Mouse (Mus musculus) intestine, embryonic 14.5 days (tissue): Measurements from ENCODE around the gene Kalrn. TPM values are rescaled to one million over a fixed set of nuclear protein-coding genes. Genes with fewer than 3 reads are reported as not detected.

Experiments
- ATAC-seq: fragments of 200-750 bp; cut with Nextera tagmentation; replicated peaks from 2 replicates; pipeline ENCODE4 v1.8.0; 2017; ENCODE audit warnings: low read depth, moderate number of reproducible peaks, moderate TSS enrichment, moderate library complexity; ENCODE audit not compliant: low FRiP score, low TSS enrichment
- DNase-seq: peaks from one replicate; pipeline ENCODE4 v3.0.0-alpha.2; 2018; ENCODE audit warnings: low spot score
- H3K27ac ChIP-seq: fragments of 300-500 bp; sonication (generic); 2 replicates; pipeline ENCODE4 v1.5.1; 2014; ENCODE audit warnings: low read depth, mild to moderate bottlenecking, control low read depth
- H3K27me3 ChIP-seq: fragments of 300-500 bp; sonication (generic); replicated peaks from 2 replicates; pipeline ENCODE4 v1.6.1; 2014; ENCODE audit warnings: low read length, control low read depth; ENCODE audit not compliant: control insufficient read depth, insufficient read depth
- H3K36me3 ChIP-seq: fragments of 300-500 bp; sonication (generic); 2 replicates; pipeline ENCODE4 v1.6.1; 2014; ENCODE audit warnings: low read length, control low read depth; ENCODE audit not compliant: control insufficient read depth, insufficient read depth
- H3K4me1 ChIP-seq: fragments of 300-500 bp; sonication (generic); replicated peaks from 2 replicates; pipeline ENCODE4 v1.6.1; 2014; ENCODE audit warnings: low read length, control low read depth, mixed read lengths; ENCODE audit not compliant: control insufficient read depth, insufficient read depth
- H3K4me2 ChIP-seq: fragments of 300-500 bp; sonication (generic); 2 replicates; pipeline ENCODE4 v1.6.1; 2014; ENCODE audit warnings: low read length
- H3K4me3 ChIP-seq: fragments of 300-500 bp; sonication (generic); 2 replicates; pipeline ENCODE4 v1.5.1; 2014; ENCODE audit warnings: low read depth, low read length, control low read depth, mixed read lengths
- H3K9ac ChIP-seq: fragments of 300-500 bp; sonication (generic); 2 replicates; pipeline ENCODE4 v1.6.1; 2014; ENCODE audit warnings: mild to moderate bottlenecking, low read length
- H3K9me3 ChIP-seq: fragments of 300-500 bp; sonication (generic); 2 replicates; pipeline ENCODE4 v1.6.1; 2016; ENCODE audit warnings: low read length, control low read depth; ENCODE audit not compliant: control insufficient read depth
- WGBS: fragments of 180-500 bp; shearing (Covaris S2); extraction: QIAGEN DNeasy Blood & Tissue Kit; methylation state at CpG from one replicate; pipeline ENCODE4 v1.1.7; 2014; 5-methylcytosine and 5-hydroxymethylcytosine counted together
- polyA plus RNA-seq: library from polyadenylated mRNA; unstranded; fragments of >200 nt; fragmentation: Nextera tagmentation; extraction: Ambion mirVana; gene quantifications from 2 replicates; pipeline ENCODE4 v1.2.1, GENCODE M21; 2014

Kalrn gene
- polyA plus RNA-seq, 1 experiment from 2014 or later: 20.1 TPM

DNA sequence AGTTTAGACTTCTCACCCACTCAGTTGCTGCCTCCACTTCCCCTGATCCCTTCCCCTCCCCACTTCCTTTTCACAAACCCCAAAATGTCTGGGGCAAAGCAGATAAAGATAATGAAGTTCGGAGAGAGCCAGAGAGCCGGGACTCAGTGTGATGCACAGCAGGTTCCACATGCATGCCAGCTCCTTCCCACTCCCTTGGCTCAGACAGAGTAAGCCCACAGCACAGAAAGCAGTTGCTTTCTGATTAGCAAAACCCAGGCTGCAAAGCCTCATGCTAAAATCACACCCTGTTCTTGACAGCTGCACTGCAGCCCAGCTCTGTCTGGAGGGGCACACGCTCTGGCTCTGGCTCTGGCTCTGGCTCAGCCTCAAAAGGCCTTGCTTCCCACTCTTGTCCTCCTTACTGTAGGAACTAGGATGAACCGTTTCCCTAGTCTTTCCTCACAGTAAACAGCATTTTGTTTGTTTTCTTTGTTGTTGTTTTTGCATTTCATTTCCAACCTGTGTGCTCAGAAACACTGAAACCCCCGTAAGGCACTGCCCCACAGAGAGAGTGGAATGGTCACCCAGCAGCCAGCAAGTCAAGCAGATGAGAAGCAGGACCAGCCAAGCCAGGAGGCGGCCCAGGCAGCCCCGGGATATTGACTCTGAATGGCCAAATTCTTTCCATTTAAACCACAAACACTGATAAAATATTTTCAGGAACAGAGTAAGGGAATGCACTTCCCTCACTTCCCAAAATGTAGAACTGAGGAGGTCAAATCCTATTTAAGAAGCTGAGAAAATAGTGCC is 230.8 kb downstream of the Kalrn start:
- Histone ChIP-seq H3K27me3 (no peaks in the 10 kb centered on the region), H3K9me3 (no peaks in the 10 kb centered on the region), H3K4me2 (no peak overlapping the region), H3K27ac (no peak overlapping the region), H3K36me3 (no peaks in the 10 kb centered on the region), H3K4me3 (no peak overlapping the region), H3K4me1 (peaks cover 4% of the 10 kb centered on the region; the same call in 1 of the 2 replicates), H3K9ac (no peak overlapping the region)
- WGBS: 56% methylated on average over 7 of the region's 7 CpGs
- DNase-seq (no peak), ATAC-seq (no peak)

- Histone ChIP-seq H3K27me3 (no peaks in the 10 kb centered on the region), H3K4me2 (no peak overlapping the region), H3K9me3 (no peaks in the 10 kb centered on the region), H3K36me3 (peaks cover 10% of the 10 kb centered on the region), H3K27ac (no peak overlapping the region), H3K4me3 (no peak overlapping the region), H3K4me1 (peaks cover 5% of the 10 kb centered on the region; the same call in 1 of the 2 replicates), H3K9ac (no peak overlapping the region)
- 68% methylated on average over 4 of the region's 4 CpGs for WGBS
- DNase-seq (no peak), ATAC-seq (peak; percentile 72; the same call in 1 of the 2 replicates)
Measured at GRCm38 (mm10) chr16:34334919-34335318, 238.4 kb downstream of the Kalrn start.

GRCm38 (mm10) chr16:34331630-34332029 is 241.7 kb downstream of the Kalrn start:
- no peaks in the 10 kb centered on the region for H3K27me3 ChIP-seq
- ATAC-seq (no peak), DNase-seq (no peak)
- 69% methylated on average over 5 of the region's 5 CpGs for WGBS
- H3K4me3 ChIP-seq: no peak overlapping the region
- no peak overlapping the region for H3K9ac ChIP-seq
- H3K4me1 ChIP-seq: peaks cover 8% of the 10 kb centered on the region
- H3K36me3 ChIP-seq: peaks cover 10% of the 10 kb centered on the region
- no peak overlapping the region for H3K27ac ChIP-seq
- no peaks in the 10 kb centered on the region for H3K9me3 ChIP-seq
- no peak overlapping the region for H3K4me2 ChIP-seq

DNA sequence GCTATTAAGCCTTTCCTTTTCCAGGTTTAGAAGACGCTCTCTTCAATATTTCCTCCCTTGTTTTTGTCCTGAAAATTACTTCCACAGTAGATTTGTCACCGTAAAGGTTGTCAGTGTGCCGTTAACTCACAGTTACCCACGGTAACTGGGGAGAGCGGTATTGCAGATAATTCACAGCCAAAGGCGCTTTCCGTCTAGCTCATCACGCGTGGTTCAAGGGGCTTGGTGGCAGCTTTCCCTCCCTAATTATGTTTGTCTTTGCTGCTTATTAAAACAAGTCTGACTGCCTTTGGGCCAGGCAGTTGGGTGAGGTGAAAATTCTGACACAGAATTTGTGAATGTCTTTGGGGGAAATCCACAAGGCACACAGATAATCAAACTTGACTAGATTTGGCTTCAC is 243.5 kb downstream of the Kalrn start:
- Histone ChIP-seq H3K27me3 (no peaks in the 10 kb centered on the region), H3K9me3 (no peaks in the 10 kb centered on the region), H3K9ac (no peak overlapping the region), H3K4me1 (peaks cover 8% of the 10 kb centered on the region), H3K4me3 (no peak overlapping the region), H3K4me2 (no peak overlapping the region), H3K36me3 (peaks cover 10% of the 10 kb centered on the region), H3K27ac (no peak overlapping the region)
- DNase-seq (no peak), ATAC-seq (no peak)
- WGBS: 69% methylated on average over 9 of the region's 9 CpGs

DNA sequence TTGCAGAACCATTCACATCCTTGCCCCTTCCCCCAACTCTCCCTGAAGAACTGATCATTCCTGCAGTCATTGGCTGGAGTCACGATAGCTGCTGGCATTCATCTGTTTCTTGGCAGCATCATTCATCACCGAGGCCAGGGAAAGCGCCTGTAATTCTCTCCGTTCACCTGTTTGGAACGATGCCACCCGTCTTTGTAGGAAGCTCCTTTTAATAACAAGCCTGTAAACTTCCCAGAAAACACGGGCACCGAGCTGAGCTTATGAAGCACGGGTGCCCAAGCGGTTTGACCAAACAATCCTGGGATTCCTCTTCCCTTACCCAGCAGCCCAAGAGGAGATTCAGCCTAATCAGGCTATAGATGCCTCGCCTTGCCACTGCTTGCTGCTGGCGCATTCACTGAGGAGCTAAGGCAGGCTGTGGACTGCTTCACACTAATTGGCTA is 243.9 kb downstream of the Kalrn start:
- Histone ChIP-seq H3K9me3 (no peaks in the 10 kb centered on the region), H3K4me1 (peaks cover 7% of the 10 kb centered on the region), H3K36me3 (peaks cover 10% of the 10 kb centered on the region), H3K9ac (no peak overlapping the region), H3K4me3 (no peak overlapping the region), H3K27ac (no peak overlapping the region), H3K27me3 (no peaks in the 10 kb centered on the region), H3K4me2 (no peak overlapping the region)
- ATAC-seq: no peak
- 57% methylated on average over 12 of the region's 12 CpGs for WGBS
- no peak for DNase-seq

DNA sequence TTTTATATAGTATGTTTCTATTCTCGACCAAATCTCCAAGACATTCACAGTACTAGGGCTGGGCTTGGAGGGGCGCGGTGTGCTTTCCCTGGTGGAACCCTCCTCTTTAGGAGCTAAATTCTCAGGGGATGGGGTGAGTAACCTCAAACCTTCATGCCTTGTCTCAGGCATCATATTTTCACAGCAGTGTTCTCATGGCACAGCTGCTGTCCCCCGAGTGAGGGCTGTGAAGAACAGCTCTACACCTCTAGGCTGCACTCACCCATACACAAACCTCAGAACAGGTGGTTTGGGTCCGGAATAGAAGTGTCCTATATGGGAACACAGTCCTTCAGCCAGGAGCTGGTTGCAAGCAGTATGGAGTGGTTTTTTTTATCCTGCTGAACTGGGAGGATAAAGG is 245.4 kb downstream of the Kalrn start:
- Histone ChIP-seq H3K4me2 (no peak overlapping the region), H3K4me1 (peaks cover 3% of the 10 kb centered on the region), H3K9me3 (no peaks in the 10 kb centered on the region), H3K27me3 (no peaks in the 10 kb centered on the region), H3K36me3 (peaks cover 10% of the 10 kb centered on the region), H3K27ac (no peak overlapping the region), H3K4me3 (no peak overlapping the region), H3K9ac (no peak overlapping the region)
- 71% methylated on average over 5 of the region's 5 CpGs for WGBS
- DNase-seq: no peak
- ATAC-seq: no peak

DNA sequence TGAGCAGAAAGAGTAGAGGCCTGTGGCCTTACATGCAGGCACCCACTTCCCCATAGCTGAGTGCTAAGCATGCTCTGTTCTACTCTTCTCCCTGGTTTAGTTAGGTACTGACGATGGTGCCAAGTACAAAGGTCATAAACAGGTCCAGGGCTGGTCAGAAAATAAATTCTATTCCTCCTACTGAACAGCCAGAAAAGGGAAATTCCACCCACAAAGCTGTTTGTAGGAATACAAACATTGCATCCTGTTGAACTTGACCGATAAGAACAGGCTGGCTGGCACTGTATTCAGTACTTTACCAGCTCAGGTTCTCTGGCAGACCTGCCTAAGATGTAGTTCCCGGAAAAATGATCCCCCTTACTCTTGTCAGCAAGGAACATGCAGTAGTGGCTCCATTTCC is 247.5 kb downstream of the Kalrn start:
- Histone ChIP-seq H3K4me2 (no peak overlapping the region), H3K27ac (no peak overlapping the region), H3K36me3 (no peaks in the 10 kb centered on the region), H3K4me1 (peaks cover 3% of the 10 kb centered on the region), H3K9ac (no peak overlapping the region), H3K4me3 (no peak overlapping the region), H3K9me3 (no peaks in the 10 kb centered on the region), H3K27me3 (no peaks in the 10 kb centered on the region)
- 79% methylated on average over 3 of the region's 3 CpGs for WGBS
- no peak for DNase-seq
- ATAC-seq: no peak

DNA sequence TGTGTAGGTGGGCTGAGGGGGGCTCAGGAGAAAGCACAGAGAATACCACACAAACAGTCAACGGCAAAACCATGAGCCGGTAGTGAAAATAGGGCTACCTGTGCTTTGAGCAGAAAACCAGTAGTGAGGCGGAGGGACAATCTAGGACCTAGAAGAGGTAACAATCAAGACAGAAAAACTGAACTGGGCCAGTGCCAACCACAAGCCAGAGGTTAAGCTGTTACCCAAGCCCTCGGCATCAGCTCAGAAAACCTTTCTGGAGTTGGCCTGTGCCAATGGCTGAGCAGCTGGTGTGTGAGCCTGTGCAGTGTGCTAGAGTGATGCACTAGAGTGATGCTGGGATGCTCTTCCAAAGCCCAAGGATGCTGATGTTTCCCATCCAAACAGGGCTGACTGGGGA is 248.2 kb downstream of the Kalrn start:
- ATAC-seq (no peak), DNase-seq (no peak)
- Histone ChIP-seq H3K36me3 (no peaks in the 10 kb centered on the region), H3K9me3 (no peaks in the 10 kb centered on the region), H3K4me3 (no peak overlapping the region), H3K4me2 (no peak overlapping the region), H3K4me1 (peaks cover 3% of the 10 kb centered on the region), H3K27me3 (no peaks in the 10 kb centered on the region), H3K27ac (no peak overlapping the region), H3K9ac (no peak overlapping the region)
- whole genome bisulfite sequencing: 92% methylated on average over 4 of the region's 4 CpGs

GRCm38 (mm10) chr16:34324735-34325134 is 248.6 kb downstream of the Kalrn start:
- DNase-seq (no peak), ATAC-seq (no peak)
- no peak overlapping the region for H3K27ac ChIP-seq
- H3K4me3 ChIP-seq: no peak overlapping the region
- no peak overlapping the region for H3K9ac ChIP-seq
- H3K36me3 ChIP-seq: no peaks in the 10 kb centered on the region
- peaks cover 2% of the 10 kb centered on the region for H3K4me1 ChIP-seq
- H3K4me2 ChIP-seq: no peak overlapping the region
- WGBS: 81% methylated on average over 3 of the region's 3 CpGs
- no peaks in the 10 kb centered on the region for H3K9me3 ChIP-seq
- no peaks in the 10 kb centered on the region for H3K27me3 ChIP-seq
